Mouse (Mus musculus): ENCODE results near the gene Lama4.
A peak's percentile ranks its signal among the peaks of the same experiment; 100 is the strongest.

Lama4 gene

DNA sequence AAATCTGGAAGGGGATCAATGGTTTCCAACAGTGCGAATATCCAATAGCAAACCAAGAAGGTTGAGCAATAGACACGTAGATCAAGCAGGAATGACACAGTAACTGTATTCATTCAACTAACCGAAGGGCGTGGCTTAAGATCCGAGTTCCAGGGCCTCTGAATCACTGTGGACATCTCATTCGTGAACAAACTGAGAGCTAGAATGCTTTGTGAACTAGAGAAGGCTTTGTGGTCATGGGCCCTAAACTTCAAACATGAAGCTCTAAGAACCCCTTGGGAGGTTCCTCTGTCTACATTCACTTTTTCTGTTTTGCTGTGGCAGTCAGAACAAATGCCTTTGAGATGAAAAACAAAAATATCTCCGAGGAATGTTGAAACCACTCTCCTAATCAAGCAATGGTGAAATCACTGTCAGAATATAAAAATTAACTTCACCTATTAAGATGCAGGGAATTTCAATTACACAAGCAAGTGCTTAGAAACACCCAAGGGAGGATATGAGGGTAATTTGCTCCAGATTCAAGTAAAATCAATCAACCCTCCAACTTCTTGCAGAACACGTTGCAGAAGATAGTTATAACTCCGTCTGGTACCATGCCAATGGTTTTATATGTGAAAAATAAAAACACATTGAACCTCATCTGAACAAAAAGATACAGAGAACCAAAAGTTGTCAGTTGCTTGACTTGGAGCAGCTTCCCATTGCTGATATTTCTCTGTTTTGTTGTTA lies 29.6 kb downstream of the Lama4 start:
- DNase-seq (ENCODE audit: low read depth, low spot score) = no peak

- DNase-seq (ENCODE audit: low read depth, low spot score) = no peak
Observed at GRCm38 (mm10) chr10:38995896-38996295, 30.6 kb downstream of the Lama4 start.

GRCm38 (mm10) chr10:39000951-39001350 lies 35.6 kb downstream of the Lama4 start:
- DNase-seq (ENCODE audit: low read depth, low spot score) = no peak

GRCm38 (mm10) chr10:39002521-39002920 lies 37.2 kb downstream of the Lama4 start:
- no peak for DNase-seq (ENCODE audit: low read depth, low spot score)

- DNase-seq (ENCODE audit: low read depth, low spot score) = no peak
Observed at GRCm38 (mm10) chr10:39003520-39003919, 38.2 kb downstream of the Lama4 start.

- no peak for DNase-seq (ENCODE audit: low read depth, low spot score)
Observed at GRCm38 (mm10) chr10:39005494-39005893, 40.2 kb downstream of the Lama4 start.

DNA sequence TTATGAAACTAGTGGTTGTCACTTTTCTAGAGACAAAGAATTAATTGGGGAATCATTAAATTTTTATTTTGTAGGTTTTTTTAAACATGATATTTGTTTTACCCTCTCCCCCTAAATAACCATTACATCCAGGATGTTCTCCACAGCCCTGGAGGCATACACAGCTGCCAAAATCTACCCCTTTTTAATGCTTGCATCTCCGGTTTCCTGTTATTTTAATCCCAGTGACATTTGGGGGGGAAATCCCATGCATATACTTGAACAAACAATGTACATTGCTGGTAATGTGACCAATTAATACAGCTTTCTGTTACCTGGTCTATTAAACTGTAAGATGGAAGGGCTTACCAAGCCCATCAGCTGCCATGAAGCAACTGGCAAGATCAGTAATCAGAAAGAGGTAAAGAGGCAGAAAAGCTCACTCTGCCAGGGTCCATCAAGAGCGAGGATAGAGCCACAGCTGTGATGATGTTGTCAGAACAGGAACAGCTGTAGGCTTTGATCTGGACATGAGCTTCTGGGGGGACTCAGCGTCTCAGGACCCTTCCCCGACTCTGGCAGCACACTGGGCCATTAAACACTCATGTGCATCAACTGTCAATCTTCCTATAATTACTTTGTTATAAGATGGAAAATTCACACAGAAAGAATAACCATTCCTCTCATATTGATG lies 41.3 kb downstream of the Lama4 start:
- no peak for DNase-seq (ENCODE audit: low read depth, low spot score)

GRCm38 (mm10) chr10:39014836-39015235 lies 49.5 kb downstream of the Lama4 start:
- no peak for DNase-seq (ENCODE audit: low read depth, low spot score)

- no peak for DNase-seq (ENCODE audit: low read depth, low spot score)
Observed at GRCm38 (mm10) chr10:39017986-39018385, 52.7 kb downstream of the Lama4 start.

- DNase-seq (ENCODE audit: low read depth, low spot score) = no peak
Observed at GRCm38 (mm10) chr10:39018635-39019034, 53.3 kb downstream of the Lama4 start.

GRCm38 (mm10) chr10:39023618-39024256 lies 58.4 kb downstream of the Lama4 start:
- DNase-seq (ENCODE audit: low read depth, low spot score) = no peak

DNA sequence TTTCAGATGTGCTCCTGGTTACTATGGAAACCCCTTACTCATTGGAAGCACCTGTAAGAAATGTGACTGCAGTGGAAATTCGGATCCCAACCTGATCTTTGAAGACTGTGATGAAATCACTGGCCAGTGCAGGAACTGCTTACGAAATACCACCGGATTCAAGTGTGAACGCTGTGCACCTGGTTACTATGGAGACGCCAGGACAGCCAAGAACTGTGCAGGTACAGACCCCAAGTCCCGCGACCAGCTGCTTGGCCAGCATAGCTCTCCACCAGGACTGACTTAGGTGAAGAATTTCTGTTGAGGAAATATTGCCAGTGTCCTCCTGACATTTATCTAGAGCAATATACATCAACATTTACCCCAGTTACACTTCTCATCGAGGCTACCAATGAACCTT lies 61.2 kb downstream of the Lama4 start:
- DNase-seq (ENCODE audit: low read depth, low spot score) = peak; percentile 23

- DNase-seq (ENCODE audit: low read depth, low spot score) = no peak
Observed at GRCm38 (mm10) chr10:39027058-39027457, 61.7 kb downstream of the Lama4 start.

- no peak for DNase-seq (ENCODE audit: low read depth, low spot score)
Observed at GRCm38 (mm10) chr10:39028403-39028802, 63.1 kb downstream of the Lama4 start.

- no peak for DNase-seq (ENCODE audit: low read depth, low spot score)
Observed at GRCm38 (mm10) chr10:39029297-39030147, 64.2 kb downstream of the Lama4 start.

GRCm38 (mm10) chr10:39030148-39030685 lies 64.9 kb downstream of the Lama4 start:
- no peak for DNase-seq (ENCODE audit: low read depth, low spot score)

DNA sequence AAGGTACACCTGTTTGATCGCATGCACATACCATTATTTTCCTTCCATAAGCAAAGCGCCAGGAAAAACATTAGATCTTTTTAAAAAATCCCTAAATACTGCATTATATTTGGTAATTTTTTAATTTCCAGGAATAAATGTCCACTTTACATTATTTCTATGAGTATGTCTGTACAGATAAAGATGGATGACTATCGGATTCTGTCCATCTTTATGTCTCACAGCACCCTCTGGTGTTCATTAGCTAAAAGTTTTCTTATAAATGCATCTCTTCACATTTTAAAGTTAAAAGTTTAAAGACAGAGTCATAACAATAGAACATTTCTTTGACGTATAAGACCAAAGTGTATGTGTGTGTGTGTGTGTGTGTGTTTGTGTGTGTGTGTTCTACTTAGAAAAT lies 74.2 kb downstream of the Lama4 start:
- DNase-seq (ENCODE audit: low read depth, low spot score) = peak; percentile 31

- no peak for DNase-seq (ENCODE audit: low read depth, low spot score)
Observed at GRCm38 (mm10) chr10:39040026-39040425, 74.7 kb downstream of the Lama4 start.

DNA sequence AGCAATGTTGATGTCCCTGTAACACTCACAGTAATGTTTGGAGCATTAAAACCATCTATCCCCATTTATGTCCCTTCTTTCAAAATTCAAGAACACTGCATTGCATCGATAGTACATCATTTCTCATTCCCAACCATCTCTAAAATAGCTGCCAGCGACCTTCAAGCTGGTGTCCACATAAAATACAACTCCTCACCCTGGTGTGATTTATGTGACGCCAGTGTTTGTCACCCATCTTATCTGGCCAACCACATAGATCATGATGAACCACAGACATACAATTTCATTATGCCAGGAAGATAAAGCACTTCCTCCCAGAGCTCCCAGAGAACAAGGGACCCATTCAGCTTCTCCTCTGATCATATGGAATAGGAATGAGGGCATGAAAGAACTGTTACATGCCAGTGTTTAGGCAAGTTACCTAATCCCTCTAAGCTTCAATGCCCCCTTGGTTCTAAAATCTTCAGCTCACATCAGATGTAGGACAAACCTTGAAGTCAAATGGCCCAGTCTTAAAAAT lies 79.2 kb downstream of the Lama4 start:
- no peak for DNase-seq (ENCODE audit: low read depth, low spot score)

DNA sequence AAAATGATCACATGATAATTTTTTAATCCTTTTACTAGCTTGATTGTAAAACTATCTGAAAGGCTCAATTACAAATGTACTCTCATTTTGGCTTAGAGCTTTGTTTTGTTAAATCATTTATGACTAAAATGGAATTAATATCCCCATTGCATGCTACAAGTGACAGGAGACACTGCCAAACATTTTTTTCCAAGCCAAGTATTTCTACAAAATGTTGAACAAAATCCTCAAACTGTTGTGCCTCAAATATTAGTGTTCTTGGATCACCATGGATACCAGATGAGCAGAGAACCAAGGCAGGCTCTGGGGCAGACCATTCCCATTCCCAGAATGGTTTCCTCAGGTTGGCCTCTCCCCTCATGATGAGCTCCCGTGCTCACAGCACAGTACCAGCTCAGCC lies 79.8 kb downstream of the Lama4 start:
- no peak for DNase-seq (ENCODE audit: low read depth, low spot score)

DNA sequence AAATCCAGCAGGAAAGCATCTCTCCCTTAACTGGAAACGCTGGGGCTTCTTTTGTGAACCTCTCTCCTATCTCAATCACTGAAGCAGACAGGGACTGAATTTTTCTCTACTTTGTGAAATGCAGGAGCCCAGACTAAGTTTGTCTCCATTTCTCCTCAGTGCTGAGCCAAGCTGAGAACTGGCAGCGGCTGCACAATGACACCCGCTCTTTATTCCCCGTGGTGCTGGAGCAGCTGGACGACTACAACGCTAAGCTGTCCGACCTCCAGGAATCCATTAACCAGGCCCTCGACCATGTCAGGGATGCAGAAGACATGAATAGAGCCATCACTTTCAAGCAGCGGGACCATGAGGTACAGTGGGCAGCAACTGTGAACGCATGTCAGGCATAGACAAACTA lies 82.5 kb downstream of the Lama4 start:
- DNase-seq (ENCODE audit: low read depth, low spot score) = no peak
